ENCODE assay signal across 13 mouse cellular contexts in the genomic region with DNA sequence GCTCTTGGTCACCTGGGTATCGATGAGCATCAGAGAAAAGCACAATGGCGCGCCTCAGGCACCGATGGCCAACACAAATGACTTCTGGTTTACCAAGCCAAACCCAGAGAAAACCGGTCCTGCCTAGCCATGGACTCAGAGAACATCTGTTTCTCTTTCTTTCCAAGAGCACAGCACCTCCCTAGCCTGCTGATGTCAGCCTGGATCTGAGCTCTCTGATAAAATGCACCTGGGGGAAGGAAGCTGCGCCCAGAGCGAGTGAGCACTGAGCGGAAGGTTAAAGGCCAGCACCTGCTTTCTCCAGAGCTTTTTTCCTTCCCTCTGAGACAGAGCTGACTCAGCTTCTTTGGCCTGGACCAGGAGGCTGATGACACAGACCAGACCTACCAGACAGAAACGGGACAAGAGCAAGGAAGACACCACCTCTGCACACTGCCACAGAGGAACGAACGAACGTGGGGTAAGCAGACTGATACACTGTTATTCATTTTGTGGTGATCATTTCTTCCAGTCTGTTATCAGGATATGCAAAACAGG.
DNase-seq lines count a peak whose midpoint lies in the region; ATAC-seq and TF ChIP-seq lines count a peak whose summit lies in the region.
"Had no signal": no experiment of that assay in that cellular context is flagged by ENCODE, and none has a peak within 500 bp of the region (broad histone marks: within the 10 kb centered on the region; RNA-seq: fewer than 3 reads in every experiment).

No protein-coding gene starts in this region.

- WGBS in heart, embryonic 14.5 days, result 67% methylated on average over 12 of the region's 12 CpGs
- 70% methylated on average over 12 of the region's 12 CpGs for WGBS in heart, embryonic 12.5 days
- WGBS in embryonic facial prominence, embryonic 13.5 days, result 32% methylated on average over 12 of the region's 12 CpGs
- WGBS in limb, embryonic 11.5 days, result 41% methylated on average over 12 of the region's 12 CpGs
- 89% methylated on average over 12 of the region's 12 CpGs for WGBS in midbrain, embryonic 16.5 days

- no peaks in the 10 kb centered on the region for H3K27me3 ChIP-seq in heart, embryonic 14.5 days (ENCODE audit: control insufficient read depth, insufficient read depth, low read length)
- H3K27me3 ChIP-seq in heart, embryonic 12.5 days (replicated peaks), result no peaks in the 10 kb centered on the region
- no peaks in the 10 kb centered on the region for H3K27me3 ChIP-seq in embryonic facial prominence, embryonic 13.5 days
- no peaks in the 10 kb centered on the region for H3K27me3 ChIP-seq in limb, embryonic 11.5 days (ENCODE audit: control insufficient read depth, insufficient read depth, low read length)
- no peaks in the 10 kb centered on the region for H3K27me3 ChIP-seq in midbrain, embryonic 16.5 days (ENCODE audit: control insufficient read depth, insufficient read depth, low read depth, low read length)
- H3K27me3 ChIP-seq: limb, embryonic 15.5 days had no signal

- no peak overlapping the region for H3K27ac ChIP-seq in heart, embryonic 14.5 days (replicated peaks in 1 of 2; ENCODE audit: control insufficient read depth in 1 of 2, insufficient read depth in 1 of 2, low read depth in 2 of 2, low read length in 2 of 2)
- no peak overlapping the region; the same call in 1 of the 2 replicates for H3K27ac ChIP-seq in heart, embryonic 12.5 days (ENCODE audit: poor library complexity, severe bottlenecking)
- no peak overlapping the region for H3K27ac ChIP-seq in ES-E14 (ENCODE audit: insufficient read depth, low read depth, low read length, poor library complexity, severe bottlenecking)
- 0 out of 2 replicates have a peak overlapping the region, but pooled peaks have one; percentile 40 for H3K27ac ChIP-seq in embryonic facial prominence, embryonic 13.5 days
- peak overlapping the region; percentile 55; the same call in 1 of the 2 replicates for H3K27ac ChIP-seq in limb, embryonic 11.5 days (replicated peaks; ENCODE audit: low read depth, low read length)
- no peak overlapping the region for H3K27ac ChIP-seq in midbrain, embryonic 16.5 days (ENCODE audit: low read length)
- H3K27ac ChIP-seq: kidney, postnatal 0 days; limb, embryonic 15.5 days; macrophage had no signal

- peak; percentile 33 for DNase-seq in ES-E14 (ENCODE audit: low read depth, low spot score)
- DNase-seq in limb, embryonic 11.5 days (ENCODE audit: low spot score), result peak; percentile 67
- DNase-seq in adrenal gland, postnatal 4 days (ENCODE audit: low spot score in 2 of 2), result no peak
- no peak for DNase-seq in layer of hippocampus, adult 18-20 months (ENCODE audit: low spot score in 2 of 2)
- DNase-seq: gastrocnemius, postnatal 25 days; heart, postnatal 14 days had no signal

- H3K4me2 ChIP-seq in heart, embryonic 14.5 days (ENCODE audit: low read length), result no peak overlapping the region
- H3K4me2 ChIP-seq in heart, embryonic 12.5 days, result no peak overlapping the region
- no peak overlapping the region for H3K4me2 ChIP-seq in embryonic facial prominence, embryonic 13.5 days
- no peak overlapping the region for H3K4me2 ChIP-seq in limb, embryonic 11.5 days (ENCODE audit: low read depth, severe bottlenecking)
- H3K4me2 ChIP-seq in midbrain, embryonic 16.5 days (ENCODE audit: low read length), result no peak overlapping the region
- H3K4me2 ChIP-seq: limb, embryonic 15.5 days had no signal

- H3K4me1 ChIP-seq in heart, embryonic 14.5 days (ENCODE audit: control insufficient read depth in 2 of 2, insufficient read depth in 2 of 2, low read length in 2 of 2), result peaks cover 18 to 35% of the 10 kb centered on the region in 2 experiments
- H3K4me1 ChIP-seq in heart, embryonic 12.5 days (replicated peaks), result peaks cover 56% of the 10 kb centered on the region
- no peaks in the 10 kb centered on the region for H3K4me1 ChIP-seq in ES-E14 (ENCODE audit: control insufficient read depth in 2 of 2, insufficient read depth in 2 of 2, low read length in 2 of 2, poor library complexity in 1 of 2)
- peaks cover 86% of the 10 kb centered on the region for H3K4me1 ChIP-seq in embryonic facial prominence, embryonic 13.5 days
- H3K4me1 ChIP-seq in limb, embryonic 11.5 days (ENCODE audit: control insufficient read depth, insufficient read depth, low read length), result peaks cover 54% of the 10 kb centered on the region
- no peaks in the 10 kb centered on the region for H3K4me1 ChIP-seq in midbrain, embryonic 16.5 days (ENCODE audit: control insufficient read depth, insufficient read depth, low read length)

- no peaks in the 10 kb centered on the region for H3K9me3 ChIP-seq in heart, embryonic 14.5 days (ENCODE audit: control insufficient read depth, low read length)
- no peaks in the 10 kb centered on the region for H3K9me3 ChIP-seq in heart, embryonic 12.5 days (replicated peaks)
- H3K9me3 ChIP-seq in ES-E14 (ENCODE audit: control insufficient read depth, insufficient read depth, low read depth, low read length), result no peaks in the 10 kb centered on the region
- H3K9me3 ChIP-seq in embryonic facial prominence, embryonic 13.5 days, result no peaks in the 10 kb centered on the region
- H3K9me3 ChIP-seq in limb, embryonic 11.5 days (ENCODE audit: control insufficient read depth, low read length), result no peaks in the 10 kb centered on the region
- H3K9me3 ChIP-seq in midbrain, embryonic 16.5 days (replicated peaks; ENCODE audit: control insufficient read depth, low read length, poor library complexity, severe bottlenecking), result no peaks in the 10 kb centered on the region
- H3K9me3 ChIP-seq: limb, embryonic 15.5 days had no signal

- H3K4me3 ChIP-seq in heart, embryonic 14.5 days (ENCODE audit: control insufficient read depth in 1 of 2, insufficient read depth in 1 of 2, low read depth in 1 of 2, low read length in 2 of 2), result no peak overlapping the region
- no peak overlapping the region for H3K4me3 ChIP-seq in heart, embryonic 12.5 days
- H3K4me3 ChIP-seq in ES-E14 (ENCODE audit: insufficient read depth in 1 of 2, low read depth in 1 of 2, low read length in 2 of 2, poor library complexity in 1 of 2, severe bottlenecking in 1 of 2), result no peak overlapping the region
- H3K4me3 ChIP-seq in embryonic facial prominence, embryonic 13.5 days, result no peak overlapping the region
- no peak overlapping the region for H3K4me3 ChIP-seq in limb, embryonic 11.5 days (ENCODE audit: low read depth, low read length)
- H3K4me3 ChIP-seq in midbrain, embryonic 16.5 days (ENCODE audit: low read depth, low read length), result no peak overlapping the region
- H3K4me3 ChIP-seq: limb, embryonic 15.5 days had no signal

- no peak overlapping the region for H3K9ac ChIP-seq in heart, embryonic 14.5 days (ENCODE audit: low read length)
- no peak overlapping the region for H3K9ac ChIP-seq in heart, embryonic 12.5 days
- H3K9ac ChIP-seq in ES-E14 (ENCODE audit: insufficient read depth, low read depth, low read length, poor library complexity, severe bottlenecking), result no peak overlapping the region
- no peak overlapping the region for H3K9ac ChIP-seq in embryonic facial prominence, embryonic 13.5 days
- no peak overlapping the region for H3K9ac ChIP-seq in limb, embryonic 11.5 days (ENCODE audit: low read length)
- no peak overlapping the region for H3K9ac ChIP-seq in midbrain, embryonic 16.5 days (ENCODE audit: low read depth, low read length)
- H3K9ac ChIP-seq: limb, embryonic 15.5 days had no signal

- ATAC-seq in heart, embryonic 14.5 days (ENCODE audit: insufficient number of reproducible peaks, insufficient read depth, low FRiP score, low read depth), result peak; percentile 28
- ATAC-seq in heart, embryonic 12.5 days (ENCODE audit: insufficient number of reproducible peaks, low FRiP score), result no peak
- no peak for ATAC-seq in embryonic facial prominence, embryonic 13.5 days (ENCODE audit: insufficient number of reproducible peaks, insufficient read depth, low FRiP score, low TSS enrichment, low read depth)
- ATAC-seq in limb, embryonic 11.5 days (ENCODE audit: insufficient number of reproducible peaks, low FRiP score, low TSS enrichment, low read depth), result peak; percentile 46; the same call in 1 of the 2 replicates
- no peak for ATAC-seq in midbrain, embryonic 16.5 days

- no peaks in the 10 kb centered on the region for H3K36me3 ChIP-seq in heart, embryonic 14.5 days (ENCODE audit: control insufficient read depth, insufficient read depth, low read length)
- no peaks in the 10 kb centered on the region for H3K36me3 ChIP-seq in heart, embryonic 12.5 days
- H3K36me3 ChIP-seq in ES-E14 (ENCODE audit: control insufficient read depth, insufficient read depth, low read length, poor library complexity, severe bottlenecking), result no peaks in the 10 kb centered on the region
- no peaks in the 10 kb centered on the region for H3K36me3 ChIP-seq in embryonic facial prominence, embryonic 13.5 days
- H3K36me3 ChIP-seq in limb, embryonic 11.5 days (ENCODE audit: control insufficient read depth, insufficient read depth, low read length), result no peaks in the 10 kb centered on the region
- no peaks in the 10 kb centered on the region for H3K36me3 ChIP-seq in midbrain, embryonic 16.5 days (ENCODE audit: control insufficient read depth, insufficient read depth, low read length)
- H3K36me3 ChIP-seq: limb, embryonic 15.5 days had no signal

- in situ Hi-C loops in ES-E14 (cut with MboI; ENCODE audit: low sequenced_read_pairs in 2 of 2, unreplicated experiment in 2 of 2), result no loop called here

TF ChIP-seq in ES-E14, 5 proteins besides CTCF, POLR2A, EP300 and RAD21:
- peak; percentile 61; the same call in 1 of the 2 replicates for TF ChIP-seq MAFK (IDR thresholded peaks at IDR 0.05; ENCODE audit: insufficient read depth, low read depth, low read length)
- no peak for TF ChIP-seq ZNF384 (IDR thresholded peaks at IDR 0.05; ENCODE audit: low read depth, low read length)
- TF ChIP-seq CHD2 (IDR thresholded peaks at IDR 0.05; ENCODE audit: low read depth, low read length), result no peak
- TF ChIP-seq ZC3H11A (IDR thresholded peaks at IDR 0.05; ENCODE audit: borderline replicate concordance, low read depth, low read length), result no peak
- TF ChIP-seq HCFC1 (IDR thresholded peaks at IDR 0.05; ENCODE audit: borderline replicate concordance, insufficient read depth, low read length), result no peak

Comparison
In these comparisons a context has a peak if more than half of its experiments do, and no peak if none do; other contexts are left out.
1. ATAC-seq: peak in heart, embryonic 14.5 days (single experiment) and limb, embryonic 11.5 days (single experiment); none in heart, embryonic 12.5 days (single experiment), embryonic facial prominence, embryonic 13.5 days (single experiment) and midbrain, embryonic 16.5 days (single experiment).
2. H3K27ac ChIP-seq: peak in embryonic facial prominence, embryonic 13.5 days (single experiment) and limb, embryonic 11.5 days (single experiment); none in heart, embryonic 14.5 days (0 of 2), heart, embryonic 12.5 days (single experiment), ES-E14 (single experiment) and midbrain, embryonic 16.5 days (single experiment).
3. DNase-seq: peak in ES-E14 (single experiment) and limb, embryonic 11.5 days (single experiment); none in adrenal gland, postnatal 4 days (0 of 2) and layer of hippocampus, adult 18-20 months (0 of 2).